Mouse (Mus musculus) heart, embryonic 15.5 days (tissue): Measurements from ENCODE around the gene Tctex1d4. TPM values are rescaled to one million over a fixed set of nuclear protein-coding genes. Genes with fewer than 3 reads are reported as not detected.

Experiments
- ATAC-seq: fragments of 200-750 bp; cut with Nextera tagmentation; replicated peaks from 2 replicates; pipeline ENCODE4 v1.8.0; 2017; ENCODE audit warnings: low read depth, moderate TSS enrichment; ENCODE audit not compliant: insufficient number of reproducible peaks, insufficient read depth, low FRiP score
- H3K27ac ChIP-seq: fragments of 300-500 bp; sonication (generic); 2 replicates; pipeline ENCODE4 v1.5.1; 2015; ENCODE audit warnings: mild to moderate bottlenecking, inconsistent platforms
- H3K27me3 ChIP-seq: fragments of 300-500 bp; sonication (generic); 2 replicates; pipeline ENCODE4 v1.6.1; 2015; ENCODE audit warnings: inconsistent platforms
- H3K36me3 ChIP-seq: fragments of 300-500 bp; sonication (generic); 2 replicates; pipeline ENCODE4 v1.6.1; 2015; ENCODE audit warnings: mild to moderate bottlenecking, inconsistent platforms
- H3K4me1 ChIP-seq: fragments of 300-500 bp; sonication (generic); replicated peaks from 2 replicates; pipeline ENCODE4 v1.6.1; 2015; ENCODE audit warnings: inconsistent platforms
- H3K4me2 ChIP-seq: fragments of 300-500 bp; sonication (generic); 2 replicates; pipeline ENCODE4 v1.6.1; 2015; ENCODE audit warnings: inconsistent platforms, mild to moderate bottlenecking, moderate library complexity
- H3K4me3 ChIP-seq: fragments of 300-500 bp; sonication (generic); 2 replicates; pipeline ENCODE4 v1.5.1; 2015; ENCODE audit warnings: mild to moderate bottlenecking, inconsistent platforms
- H3K9ac ChIP-seq: fragments of 300-500 bp; sonication (generic); 2 replicates; pipeline ENCODE4 v1.6.1; 2015; ENCODE audit warnings: mild to moderate bottlenecking, inconsistent platforms
- H3K9me3 ChIP-seq: fragments of 300-500 bp; sonication (generic); replicated peaks from 2 replicates; pipeline ENCODE4 v1.6.1; 2016; ENCODE audit warnings: inconsistent platforms
- WGBS: fragments of 180-500 bp; shearing (Covaris S2); methylation state at CpG from one replicate; pipeline ENCODE4 v1.1.7; 2015; ENCODE audit warnings: mixed read lengths; 5-methylcytosine and 5-hydroxymethylcytosine counted together
- polyA plus RNA-seq: library from polyadenylated mRNA; unstranded; fragments of >200 nt; fragmentation: Nextera tagmentation; extraction: Ambion mirVana; gene quantifications from 2 replicates; pipeline ENCODE4 v1.2.1, GENCODE M21; 2015

Gene Tctex1d4
- polyA plus RNA-seq, 1 experiment from 2014 or later: not detected

DNA sequence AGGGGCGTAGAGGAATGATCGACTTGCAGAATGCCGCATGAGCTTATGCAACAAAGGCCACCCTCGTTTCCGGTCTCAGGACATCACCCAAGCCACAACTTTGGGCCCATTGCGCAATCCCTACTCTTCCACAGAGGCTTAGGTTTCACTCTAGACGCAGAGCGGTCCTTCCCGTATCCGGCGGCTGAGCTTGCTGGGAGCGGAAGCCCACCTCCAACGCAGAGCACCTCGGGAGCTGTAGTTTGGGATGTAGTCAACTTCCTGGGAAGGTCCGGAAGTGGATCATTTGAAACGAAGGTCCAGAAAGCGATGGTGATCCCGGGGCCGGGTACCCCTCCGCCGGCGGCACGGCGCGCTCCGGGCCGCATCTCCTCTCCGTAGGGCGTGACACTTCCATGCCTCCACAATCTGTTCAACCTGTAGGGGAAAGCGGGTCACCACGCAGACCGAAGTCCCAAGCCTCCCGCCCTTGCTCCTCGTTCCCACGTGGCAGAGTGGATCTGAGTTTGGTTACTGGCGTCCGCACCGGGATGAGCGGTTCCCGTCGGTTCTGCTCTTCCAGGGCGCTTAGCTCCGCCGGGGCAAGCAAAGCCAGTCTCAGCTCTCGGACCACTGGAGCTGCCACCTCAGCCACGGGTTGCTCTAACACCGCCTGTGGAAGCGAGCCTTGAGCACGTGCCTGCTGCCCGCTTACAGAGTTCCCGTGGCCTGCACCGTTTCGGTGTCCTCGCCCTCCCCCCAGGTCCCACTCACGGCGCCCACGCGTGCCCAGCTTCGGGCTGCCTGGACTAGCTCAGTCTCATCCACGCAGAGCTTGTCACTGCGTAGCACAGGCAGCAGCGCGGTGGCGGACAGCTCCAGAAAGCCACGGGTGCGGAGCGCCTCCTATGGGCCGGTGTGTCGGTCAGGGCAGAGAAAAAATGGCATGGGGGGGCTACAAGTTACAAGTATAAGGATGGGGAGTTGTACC is 5.9 kb upstream of the Tctex1d4 start:
- Histone ChIP-seq H3K27ac (peak overlapping the region; percentile 80), H3K9me3 (no peaks in the 10 kb centered on the region), H3K27me3 (no peaks in the 10 kb centered on the region), H3K4me2 (peak overlapping the region; percentile 98), H3K9ac (peak overlapping the region; percentile 55), H3K4me3 (peak overlapping the region; percentile 60), H3K4me1 (peaks cover 23% of the 10 kb centered on the region), H3K36me3 (no peaks in the 10 kb centered on the region)
- WGBS: under 1% methylated on average over 69 of the region's 69 CpGs
- peak; percentile 91 for ATAC-seq

DNA sequence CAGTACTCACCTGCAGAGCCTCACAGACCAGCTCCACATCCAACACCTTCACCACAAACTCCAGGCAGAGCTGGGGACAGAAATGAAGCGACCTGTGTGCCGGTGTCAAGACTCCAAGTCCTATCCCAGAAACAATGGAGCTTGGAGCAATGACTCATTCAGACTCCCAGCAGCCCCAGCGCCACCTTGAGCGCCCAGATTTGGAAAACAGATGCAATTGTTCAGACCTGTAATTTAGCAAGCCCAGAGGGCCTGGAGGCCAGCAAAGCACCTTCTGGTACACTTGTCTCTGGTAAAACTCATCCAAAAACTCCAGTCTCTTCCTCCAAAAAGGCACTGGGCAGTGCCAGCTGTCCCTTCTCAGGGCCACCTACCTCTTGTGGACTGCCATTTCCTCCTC is 4.4 kb upstream of the Tctex1d4 start:
- WGBS: 67% methylated on average over 4 of the region's 4 CpGs
- no peak for ATAC-seq
- no peak overlapping the region for H3K27ac ChIP-seq
- H3K4me3 ChIP-seq: no peak overlapping the region
- peaks cover 32% of the 10 kb centered on the region for H3K4me1 ChIP-seq
- no peaks in the 10 kb centered on the region for H3K36me3 ChIP-seq
- H3K9ac ChIP-seq: no peak overlapping the region
- H3K4me2 ChIP-seq: no peak overlapping the region
- no peaks in the 10 kb centered on the region for H3K9me3 ChIP-seq
- no peaks in the 10 kb centered on the region for H3K27me3 ChIP-seq

DNA sequence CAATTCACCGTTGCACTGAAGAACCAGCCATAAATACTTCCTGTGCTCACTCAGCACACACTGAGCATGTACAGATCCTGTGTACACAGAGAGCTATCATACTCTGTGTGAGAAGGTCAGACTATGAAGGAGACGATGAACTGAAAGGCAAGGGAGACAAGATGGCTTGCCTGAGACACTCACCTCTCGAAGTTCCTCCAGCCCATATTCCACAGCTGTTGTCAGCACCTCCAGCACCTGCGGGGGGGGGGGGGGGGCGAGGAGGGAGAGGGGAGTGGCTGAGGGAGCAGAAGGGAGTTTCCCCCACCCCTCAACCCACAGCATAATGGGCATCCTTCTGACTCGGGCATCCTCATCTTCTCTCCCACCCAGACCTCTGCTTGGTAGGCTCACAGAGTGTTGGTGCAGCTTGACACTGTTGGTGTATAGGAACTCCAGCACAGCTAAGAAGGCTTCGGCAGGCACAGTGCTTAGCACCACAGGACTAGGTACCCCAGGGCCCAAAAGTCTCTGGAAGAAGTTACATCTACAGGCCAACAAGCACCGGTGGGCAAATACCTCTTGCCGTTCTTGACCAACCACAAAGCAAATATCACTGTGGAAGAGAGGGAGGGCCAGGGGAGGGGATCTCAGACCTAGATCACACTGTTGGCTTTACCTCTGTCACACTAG is 2.9 kb upstream of the Tctex1d4 start:
- H3K9ac ChIP-seq: no peak overlapping the region
- H3K27ac ChIP-seq: no peak overlapping the region
- H3K36me3 ChIP-seq: no peaks in the 10 kb centered on the region; the same call in 1 of the 2 replicates
- ATAC-seq: no peak
- 63% methylated on average over 7 of the region's 9 CpGs for WGBS
- H3K4me2 ChIP-seq: no peak overlapping the region
- no peaks in the 10 kb centered on the region for H3K9me3 ChIP-seq
- no peak overlapping the region for H3K4me3 ChIP-seq
- no peaks in the 10 kb centered on the region for H3K27me3 ChIP-seq
- peaks cover 32% of the 10 kb centered on the region for H3K4me1 ChIP-seq

DNA sequence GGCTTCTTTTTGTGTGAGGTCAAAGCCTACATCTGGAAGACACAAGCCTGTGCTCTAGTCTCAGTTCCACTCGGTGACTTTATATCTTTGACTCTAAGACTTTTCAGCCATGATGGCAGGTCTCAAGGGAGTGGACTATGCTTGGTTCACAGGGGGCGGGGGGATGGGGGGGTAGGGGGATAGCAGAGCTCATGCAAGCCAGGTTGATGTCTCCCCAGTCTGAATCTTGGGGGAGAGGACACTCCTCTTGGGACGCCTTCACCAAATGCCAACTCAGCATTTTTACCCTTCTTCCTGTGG is 2.4 kb upstream of the Tctex1d4 start:
- Histone ChIP-seq H3K4me2 (no peak overlapping the region), H3K9ac (no peak overlapping the region), H3K4me3 (no peak overlapping the region), H3K4me1 (peaks cover 32% of the 10 kb centered on the region), H3K27me3 (no peaks in the 10 kb centered on the region), H3K27ac (peak overlapping the region; percentile 91), H3K36me3 (no peaks in the 10 kb centered on the region; the same call in 1 of the 2 replicates), H3K9me3 (no peaks in the 10 kb centered on the region)
- 73% methylated on average over 3 of the region's 3 CpGs for WGBS
- ATAC-seq: no peak

DNA sequence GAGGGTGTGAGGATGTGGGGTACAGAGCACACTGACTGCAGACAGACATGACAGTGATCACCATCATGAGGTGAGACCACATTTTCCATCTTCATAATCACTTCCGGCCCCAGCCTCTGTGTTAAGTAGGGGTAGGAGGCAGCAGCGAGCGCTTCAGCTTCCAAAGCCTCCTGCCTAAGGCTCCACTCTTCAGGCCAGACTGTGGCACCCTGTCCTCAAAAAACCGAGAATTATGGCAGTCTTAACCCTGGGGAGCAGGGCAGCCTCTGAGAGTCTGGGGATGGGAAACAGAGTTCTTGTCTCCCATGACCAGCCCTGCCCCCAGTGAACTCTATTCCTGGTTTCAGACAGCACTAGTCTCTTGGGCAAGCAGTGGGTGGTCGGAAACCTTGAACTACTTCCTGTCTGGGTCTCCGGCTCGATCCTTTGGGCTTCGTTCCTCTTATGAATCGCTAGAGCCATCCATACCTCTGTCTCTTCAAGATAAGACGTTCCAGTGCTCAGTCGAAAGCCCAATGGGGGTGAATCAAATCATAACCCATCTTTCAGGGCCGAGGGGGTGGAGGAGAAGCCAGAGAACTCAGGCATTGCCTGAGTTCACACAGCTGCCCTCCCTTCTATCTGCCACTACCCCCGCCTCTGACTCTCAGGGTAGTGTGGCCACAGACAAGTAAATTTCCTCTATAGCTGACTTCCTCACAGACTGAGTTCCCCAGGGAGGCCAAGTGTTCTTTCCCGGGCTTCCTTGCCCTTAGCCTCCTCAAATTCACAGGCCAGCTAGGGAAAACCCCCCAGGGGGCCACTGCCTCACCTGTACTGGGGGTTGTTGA is 1.9 kb upstream of the Tctex1d4 start:
- no peaks in the 10 kb centered on the region for H3K9me3 ChIP-seq
- no peak overlapping the region for H3K4me3 ChIP-seq
- peak overlapping the region; percentile 91 for H3K27ac ChIP-seq
- no peak overlapping the region for H3K9ac ChIP-seq
- 48% methylated on average over 14 of the region's 14 CpGs for WGBS
- H3K36me3 ChIP-seq: no peaks in the 10 kb centered on the region; the same call in 1 of the 2 replicates
- H3K4me1 ChIP-seq: peaks cover 30% of the 10 kb centered on the region
- ATAC-seq: no peak
- peak overlapping the region; percentile 30 for H3K4me2 ChIP-seq
- no peaks in the 10 kb centered on the region for H3K27me3 ChIP-seq

DNA sequence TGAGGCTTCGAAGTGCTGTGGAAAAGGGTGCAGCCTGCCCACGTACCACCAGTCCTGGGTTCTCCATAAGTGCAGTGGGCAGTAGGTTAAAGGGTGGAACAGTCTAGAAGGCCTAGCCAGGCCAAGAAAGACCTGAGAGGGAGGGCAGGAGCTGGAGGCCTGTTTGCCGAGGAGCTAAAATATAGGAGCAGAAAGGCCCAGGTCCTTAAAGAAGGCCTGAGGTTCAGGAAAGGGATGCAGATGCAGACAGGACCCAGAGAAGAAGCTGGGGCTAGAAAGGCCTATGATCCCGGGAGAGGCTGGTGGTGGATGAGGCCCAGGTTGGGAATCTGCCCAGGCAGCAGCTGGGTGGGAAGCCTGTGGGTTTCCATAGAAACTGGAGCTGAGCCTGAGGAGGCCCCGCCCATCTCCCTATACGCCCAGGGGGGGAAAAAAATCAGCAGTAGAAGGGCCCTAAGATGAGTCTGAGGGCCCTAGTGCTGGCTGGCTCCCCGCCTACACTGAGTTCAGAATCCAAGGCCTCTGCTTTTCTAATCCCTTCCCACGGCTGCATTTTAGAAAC is 1.2 kb upstream of the Tctex1d4 start, which contains the start of gene Btbd19:
Btbd19 (minus strand) TSS at position 378 of the 562 bp plus-strand sequence.
- ATAC-seq: peak; percentile 48
- no peaks in the 10 kb centered on the region for H3K27me3 ChIP-seq
- 37% methylated on average over 8 of the region's 8 CpGs for WGBS

DNA sequence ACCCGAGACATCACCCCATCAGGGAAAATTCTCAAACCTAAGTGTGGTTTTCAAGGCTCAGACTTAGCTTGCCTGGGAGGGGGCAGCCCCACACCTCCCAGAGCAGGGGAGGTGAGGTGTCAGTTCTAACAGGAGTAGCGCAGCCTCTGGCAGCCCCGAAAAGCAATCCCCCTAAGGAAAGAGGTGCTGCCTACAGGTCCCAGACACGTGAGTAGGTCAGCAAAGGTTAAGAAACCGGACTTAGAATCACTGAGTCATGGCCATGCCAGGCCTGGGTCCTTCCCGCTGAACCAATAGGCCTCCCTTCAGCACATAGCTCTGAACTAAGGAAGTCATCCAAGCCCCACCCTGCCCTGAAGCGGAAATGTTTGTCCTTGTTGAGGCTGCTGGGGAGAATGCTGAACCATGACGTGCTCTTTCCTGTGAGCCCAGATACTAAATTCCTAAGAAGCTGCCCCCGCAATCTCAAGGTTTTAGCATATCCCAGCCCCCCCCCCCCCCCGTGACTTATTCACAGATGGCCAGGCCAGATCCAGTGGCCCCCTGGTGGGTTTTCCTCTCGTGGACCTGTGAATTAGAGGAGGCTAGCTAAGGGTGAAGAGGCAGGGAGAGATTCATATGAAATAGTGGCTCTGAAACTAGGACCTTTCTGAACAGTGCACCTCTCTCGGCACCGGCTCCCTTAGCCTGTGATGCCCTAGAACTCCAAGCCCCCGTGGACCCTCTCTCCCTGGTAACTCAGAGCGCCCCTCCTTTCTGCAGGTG is 502 bp upstream of the Tctex1d4 start:
- peak; percentile 72 for ATAC-seq
- Histone ChIP-seq H3K27ac (peak overlapping the region; percentile 91), H3K9ac (no peak overlapping the region), H3K36me3 (no peaks in the 10 kb centered on the region; the same call in 1 of the 2 replicates), H3K27me3 (peaks cover 4% of the 10 kb centered on the region), H3K9me3 (no peaks in the 10 kb centered on the region), H3K4me1 (peaks cover 26% of the 10 kb centered on the region), H3K4me2 (peak overlapping the region; percentile 30), H3K4me3 (no peak overlapping the region)
- WGBS: 37% methylated on average over 15 of the region's 15 CpGs

More for the DNA sequence above, 1.2 kb upstream of the Tctex1d4 start, which contains the start of gene Btbd19:
- Histone ChIP-seq H3K9ac (no peak within 1 kb of the TSS), H3K4me3 (no peak within 1 kb of the TSS), H3K36me3 (no peaks in the 10 kb centered on the region; the same call in 1 of the 2 replicates), H3K9me3 (no peaks in the 10 kb centered on the region), H3K4me2 (peak within 1 kb of the TSS; percentile 30), H3K4me1 (peaks cover 26% of the 10 kb centered on the region), H3K27ac (peak within 1 kb of the TSS; percentile 91)

DNA sequence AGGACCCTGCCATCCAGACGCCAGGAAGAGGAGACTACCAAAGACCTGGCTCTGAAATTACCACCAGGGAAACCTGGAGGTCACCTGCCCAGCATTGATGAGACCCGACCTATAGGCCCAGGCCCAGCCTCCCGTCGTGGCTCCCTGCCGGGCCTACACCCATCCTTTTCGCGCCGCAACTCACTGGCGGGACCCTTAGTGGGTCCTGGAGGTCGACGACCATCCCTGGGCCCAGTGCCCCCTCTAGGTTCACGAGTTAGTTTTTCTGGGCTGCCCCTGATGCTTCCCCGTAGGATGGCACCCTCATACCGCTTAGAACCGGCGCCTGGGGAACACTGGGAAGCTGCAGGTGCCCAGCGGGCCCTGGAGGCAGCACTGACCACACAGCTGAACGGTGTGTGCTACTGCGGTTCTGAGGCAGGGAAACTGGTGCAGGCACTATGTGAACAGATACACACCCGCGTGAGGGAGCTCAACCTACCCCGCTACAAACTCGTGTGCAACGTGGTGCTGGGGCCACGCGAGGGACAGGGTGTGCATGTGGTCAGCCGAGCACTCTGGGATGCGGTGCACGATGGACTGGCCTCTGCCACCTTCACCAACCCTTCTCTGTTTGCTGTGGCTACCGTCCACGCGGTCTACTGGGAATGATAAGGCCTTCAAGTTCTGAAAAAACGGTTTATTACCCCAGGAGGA is 1.5 kb downstream of the Tctex1d4 start:
- Histone ChIP-seq H3K9me3 (no peaks in the 10 kb centered on the region), H3K4me1 (peaks cover 30% of the 10 kb centered on the region), H3K9ac (no peak overlapping the region), H3K27me3 (peaks cover 24% of the 10 kb centered on the region), H3K4me3 (no peak overlapping the region), H3K36me3 (no peaks in the 10 kb centered on the region; the same call in 1 of the 2 replicates), H3K27ac (no peak overlapping the region), H3K4me2 (no peak overlapping the region)
- no peak for ATAC-seq
- 85% methylated on average over 33 of the region's 33 CpGs for WGBS

DNA sequence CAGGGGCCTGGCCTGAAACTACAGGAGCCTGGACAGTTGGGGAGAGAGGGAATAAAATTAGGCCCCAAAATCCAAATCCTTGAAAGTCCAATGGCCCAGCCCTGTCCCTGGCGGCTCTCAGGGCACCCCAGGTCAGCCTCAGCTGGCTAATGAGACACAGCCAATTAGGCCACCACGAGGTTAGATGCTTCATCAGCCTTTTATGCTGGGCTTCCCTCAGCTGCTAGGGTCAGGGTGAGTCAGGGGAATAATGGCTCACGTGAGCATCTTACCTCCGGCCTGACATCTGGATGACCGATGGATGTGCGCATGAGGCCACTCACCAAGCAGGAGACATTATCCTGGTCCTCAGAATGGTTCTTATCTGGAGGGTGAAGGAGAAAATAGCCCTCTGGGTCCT is 4.2 kb downstream of the Tctex1d4 start:
- peaks cover 22% of the 10 kb centered on the region for H3K4me1 ChIP-seq
- H3K36me3 ChIP-seq: no peaks in the 10 kb centered on the region; the same call in 1 of the 2 replicates
- no peaks in the 10 kb centered on the region for H3K9me3 ChIP-seq
- H3K27ac ChIP-seq: no peak overlapping the region
- H3K27me3 ChIP-seq: peaks cover 26% of the 10 kb centered on the region
- 74% methylated on average over 6 of the region's 6 CpGs for WGBS
- no peak overlapping the region for H3K4me3 ChIP-seq
- ATAC-seq: no peak
- H3K9ac ChIP-seq: no peak overlapping the region
- no peak overlapping the region for H3K4me2 ChIP-seq

DNA sequence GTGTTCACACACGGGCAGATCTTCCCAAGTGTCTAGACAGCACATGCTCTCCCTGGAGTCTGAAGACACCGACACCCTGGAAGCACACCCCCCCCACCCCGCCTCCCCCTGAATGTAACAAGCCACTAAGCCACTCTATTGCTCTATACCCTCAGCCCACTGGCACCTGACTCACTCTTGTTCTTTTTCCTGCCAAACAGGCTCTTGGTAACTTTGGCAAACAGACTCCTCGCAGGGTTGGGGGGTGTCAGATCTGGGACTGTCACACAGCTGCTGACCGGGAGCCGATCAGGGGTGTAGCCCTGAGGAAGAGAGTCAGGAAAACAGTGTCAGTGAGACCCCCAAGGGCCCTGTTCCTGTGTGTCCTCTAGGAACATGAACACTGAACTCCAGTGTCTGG is 4.6 kb downstream of the Tctex1d4 start:
- Histone ChIP-seq H3K27ac (no peak overlapping the region), H3K4me2 (no peak overlapping the region), H3K9me3 (no peaks in the 10 kb centered on the region), H3K36me3 (no peaks in the 10 kb centered on the region; the same call in 1 of the 2 replicates), H3K9ac (no peak overlapping the region), H3K4me3 (no peak overlapping the region), H3K27me3 (peaks cover 26% of the 10 kb centered on the region), H3K4me1 (peaks cover 20% of the 10 kb centered on the region)
- WGBS: 69% methylated on average over 6 of the region's 6 CpGs
- no peak for ATAC-seq
